Mouse (Mus musculus) limb, embryonic 14.5 days (tissue): ENCODE results near the gene Dffa. TPM values are rescaled to one million over a fixed set of nuclear protein-coding genes. Genes with fewer than 3 reads are reported as not detected.

Experiments used
- ATAC-seq: fragments of 200-750 bp; cut with Nextera tagmentation; 2 replicates; pipeline ENCODE4 v1.8.0; 2017; ENCODE audit warnings: low read depth, moderate number of reproducible peaks, moderate TSS enrichment; ENCODE audit not compliant: low FRiP score
- DNase-seq: peaks from one replicate; pipeline ENCODE4 v3.0.0-alpha.2; 2015; ENCODE audit warnings: low spot score
- H3K27ac ChIP-seq: fragments of 300-500 bp; sonication (generic); replicated peaks from 2 replicates; pipeline ENCODE4 v1.5.1; 2014; ENCODE audit warnings: low read depth, mild to moderate bottlenecking, low read length, moderate library complexity, mixed read lengths
- H3K27me3 ChIP-seq: fragments of 300-500 bp; sonication (generic); 2 replicates; pipeline ENCODE4 v1.6.1; 2014; ENCODE audit warnings: low read length, mixed read lengths; ENCODE audit not compliant: control insufficient read depth, insufficient read depth
- H3K36me3 ChIP-seq: fragments of 300-500 bp; sonication (generic); 2 replicates; pipeline ENCODE4 v1.6.1; 2014; ENCODE audit warnings: mild to moderate bottlenecking, low read length, moderate library complexity, mixed read lengths; ENCODE audit not compliant: control insufficient read depth, insufficient read depth
- H3K4me1 ChIP-seq: fragments of 300-500 bp; sonication (generic); 2 replicates; pipeline ENCODE4 v1.6.1; 2014; ENCODE audit warnings: antibody characterized with exemption, low read length, mixed read lengths; ENCODE audit not compliant: control insufficient read depth, insufficient read depth
- H3K4me2 ChIP-seq: fragments of 300-500 bp; sonication (generic); replicated peaks from 2 replicates; pipeline ENCODE4 v1.6.1; 2014; ENCODE audit warnings: low read depth, mild to moderate bottlenecking, low read length, moderate library complexity; ENCODE audit not compliant: severe bottlenecking
- H3K4me3 ChIP-seq: fragments of 300-500 bp; sonication (generic); replicated peaks from 2 replicates; pipeline ENCODE4 v1.5.1; 2014; ENCODE audit warnings: low read length
- H3K9ac ChIP-seq: fragments of 300-500 bp; sonication (generic); 2 replicates; pipeline ENCODE4 v1.6.1; 2014; ENCODE audit warnings: mild to moderate bottlenecking, low read depth, low read length, moderate library complexity; ENCODE audit not compliant: severe bottlenecking
- H3K9me3 ChIP-seq: fragments of 300-500 bp; sonication (generic); 2 replicates; pipeline ENCODE4 v1.6.1; 2016; ENCODE audit warnings: low read length; ENCODE audit not compliant: control insufficient read depth
- POLR2A ChIP-seq: fragments of 200-500 bp; IDR thresholded peaks from 2 replicates; pipeline ENCODE4 v1.8.0; 2012; ENCODE audit warnings: inconsistent platforms, mild to moderate bottlenecking, moderate library complexity, borderline replicate concordance; ENCODE audit not compliant: insufficient read depth, insufficient read length; ENCODE audit errors: extremely low read depth
- WGBS: fragments of 180-500 bp; shearing (Covaris S2); extraction: QIAGEN DNeasy Blood & Tissue Kit; methylation state at CpG from one replicate; pipeline ENCODE4 v1.1.7; 2014; 5-methylcytosine and 5-hydroxymethylcytosine counted together
- polyA plus RNA-seq, 2 experiments: library from polyadenylated mRNA; depleted of rRNA in 1 of 2; stranded (reverse) in 1 of 2; unstranded in 1 of 2; fragments of >200 nt; fragmentation: Nextera tagmentation in 1 of 2; extraction: Ambion mirVana in 1 of 2; gene quantifications; 2 replicates each; pipeline versions ENCODE4 v1.2.1 to v1.2.3; 2012 to 2014

The Dffa gene
- polyA plus RNA-seq, 2 experiments, result 27.6 to 31.9 TPM

DNA sequence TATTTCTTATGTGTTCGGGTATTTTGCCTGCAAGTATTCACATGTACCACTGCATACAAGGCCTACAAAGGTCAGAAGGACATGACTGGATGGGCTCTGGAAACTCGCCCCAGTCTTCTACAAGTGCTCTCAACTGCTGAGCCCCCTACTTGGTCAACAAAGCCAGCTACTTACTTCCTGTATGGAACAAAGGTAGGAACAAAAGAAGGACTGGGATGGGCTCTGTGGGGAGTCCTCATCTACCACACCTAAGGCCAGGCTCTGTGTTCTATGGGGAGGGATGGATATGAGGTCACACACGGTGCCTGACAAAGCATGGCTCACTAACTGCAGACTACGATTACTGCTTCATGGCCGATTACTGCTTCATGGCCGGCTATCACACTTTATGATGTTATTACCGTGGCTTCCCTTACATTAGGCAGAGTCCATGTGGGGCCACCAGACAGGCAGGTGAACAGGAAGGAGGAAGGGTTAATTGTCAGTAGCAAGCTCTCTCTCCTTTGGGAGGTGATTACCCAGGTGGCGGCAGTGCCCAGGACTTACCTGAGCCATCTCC, 53.5 kb downstream of the Dffa start:
- ATAC-seq, result no peak
- no peak for TF ChIP-seq POLR2A

DNA sequence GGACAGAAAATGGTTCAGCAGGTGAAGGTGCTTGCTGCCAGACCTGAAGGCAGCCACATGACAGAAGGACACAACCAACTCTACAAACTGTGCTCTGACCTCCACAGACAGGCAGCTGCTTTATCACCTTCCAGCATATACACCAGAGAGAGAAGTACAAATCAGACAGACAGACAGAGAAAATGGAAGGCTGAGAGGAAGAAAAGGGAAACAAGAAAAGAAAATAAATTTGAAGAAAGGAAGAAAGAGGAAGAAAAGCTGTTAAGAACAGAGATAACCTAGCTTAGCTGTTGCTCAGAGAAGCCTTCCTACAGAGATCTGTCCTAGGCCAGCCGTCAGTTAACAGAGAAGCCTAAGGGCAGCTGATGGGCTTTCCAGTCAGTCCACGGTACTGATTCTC, 55.3 kb downstream of the Dffa start:
- Histone ChIP-seq H3K36me3 (peaks cover 89% of the 10 kb centered on the region), H3K4me1 (no peaks in the 10 kb centered on the region), H3K4me3 (no peak overlapping the region), H3K27me3 (no peaks in the 10 kb centered on the region), H3K27ac (no peak overlapping the region), H3K9ac (no peak overlapping the region), H3K4me2 (no peak overlapping the region), H3K9me3 (no peaks in the 10 kb centered on the region)
- ATAC-seq (no peak), DNase-seq (no peak)
- TF ChIP-seq POLR2A, result no peak
- 86% methylated on average over 2 of the region's 2 CpGs for WGBS

More for the DNA sequence above, 53.5 kb downstream of the Dffa start:
- no peak overlapping the region for H3K9ac ChIP-seq
- H3K9me3 ChIP-seq, result no peaks in the 10 kb centered on the region
- no peak for DNase-seq
- H3K27me3 ChIP-seq, result no peaks in the 10 kb centered on the region
- no peak overlapping the region for H3K27ac ChIP-seq
- peaks cover 98% of the 10 kb centered on the region for H3K36me3 ChIP-seq
- no peaks in the 10 kb centered on the region for H3K4me1 ChIP-seq
- H3K4me2 ChIP-seq, result no peak overlapping the region
- H3K4me3 ChIP-seq, result no peak overlapping the region
- WGBS, result 88% methylated on average over 8 of the region's 8 CpGs

DNA sequence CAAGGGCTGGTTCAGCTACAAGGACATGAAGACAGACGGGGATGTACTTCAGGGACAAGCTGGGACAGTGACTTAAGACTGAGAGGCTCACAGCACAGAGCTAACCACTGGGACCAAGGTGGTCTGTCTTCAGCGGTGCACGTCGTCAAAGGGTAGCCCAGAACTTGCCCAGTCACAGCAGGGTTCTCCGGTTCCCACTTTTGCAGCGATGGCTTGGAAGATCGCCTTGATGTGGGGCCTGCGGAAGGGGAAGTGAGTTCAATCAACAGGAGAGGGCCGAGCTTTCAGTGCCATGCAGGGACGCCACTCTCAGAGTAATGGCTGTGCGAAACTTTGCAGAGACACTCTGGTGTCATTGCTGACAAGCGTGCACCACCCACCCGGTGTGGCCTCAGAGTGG, 55.9 kb downstream of the Dffa start:
- ATAC-seq, result no peak
- 88% methylated on average over 13 of the region's 13 CpGs for WGBS
- H3K4me3 ChIP-seq, result no peak overlapping the region

DNA sequence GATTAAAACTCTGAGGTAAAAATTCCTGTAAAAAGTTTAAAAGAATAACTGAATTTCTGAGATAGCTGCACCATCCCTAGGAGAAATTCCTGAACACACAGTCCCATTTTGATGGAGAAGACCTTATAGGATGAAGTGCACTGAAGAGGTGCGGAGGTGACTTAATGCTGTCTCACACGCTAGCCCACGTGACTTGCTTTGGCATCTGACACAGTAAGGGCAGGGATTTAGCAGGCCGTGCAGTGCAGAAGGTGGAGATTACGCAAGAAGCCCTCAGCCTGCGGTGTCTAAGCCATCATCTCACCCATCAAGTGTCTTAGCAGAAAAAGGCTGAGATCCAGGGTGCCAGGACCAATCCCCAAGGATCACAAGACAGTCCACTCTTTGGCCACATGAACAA, 57.2 kb downstream of the Dffa start:
- ATAC-seq, result no peak
- Histone ChIP-seq H3K27me3 (no peaks in the 10 kb centered on the region), H3K4me3 (no peak overlapping the region), H3K36me3 (peaks cover 75% of the 10 kb centered on the region), H3K4me2 (no peak overlapping the region), H3K27ac (no peak overlapping the region), H3K9me3 (no peaks in the 10 kb centered on the region), H3K9ac (no peak overlapping the region), H3K4me1 (peaks cover 5% of the 10 kb centered on the region; the same call in 1 of the 2 replicates)
- 92% methylated on average over 6 of the region's 6 CpGs for WGBS
- no peak for TF ChIP-seq POLR2A
- no peak for DNase-seq

More for the DNA sequence above, 55.9 kb downstream of the Dffa start:
- no peak overlapping the region for H3K27ac ChIP-seq
- no peaks in the 10 kb centered on the region for H3K9me3 ChIP-seq
- peaks cover 86% of the 10 kb centered on the region for H3K36me3 ChIP-seq
- H3K4me2 ChIP-seq, result no peak overlapping the region
- TF ChIP-seq POLR2A, result no peak
- no peak for DNase-seq
- no peaks in the 10 kb centered on the region for H3K4me1 ChIP-seq
- H3K27me3 ChIP-seq, result no peaks in the 10 kb centered on the region
- no peak overlapping the region for H3K9ac ChIP-seq

DNA sequence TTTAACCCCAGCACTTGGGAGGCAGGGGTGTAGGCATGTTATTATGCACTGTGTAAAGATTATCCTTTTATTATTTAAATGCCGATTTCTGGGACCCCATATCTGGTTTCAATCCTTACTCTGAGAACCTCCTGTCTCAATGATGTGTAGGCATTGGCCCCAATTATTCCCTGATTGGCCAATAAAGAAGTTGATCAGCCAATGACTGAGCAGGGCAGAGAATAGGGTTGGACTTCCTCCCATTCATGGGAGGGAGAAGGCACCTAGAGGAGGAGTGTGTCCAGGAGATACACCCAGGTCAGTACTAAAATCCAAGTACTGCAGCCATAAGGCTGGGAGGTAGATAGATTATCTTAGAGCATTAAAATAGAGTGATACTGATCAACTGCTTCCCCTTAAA, 59.2 kb downstream of the Dffa start:
- no peak overlapping the region for H3K4me2 ChIP-seq
- peaks cover 55% of the 10 kb centered on the region for H3K36me3 ChIP-seq

More for the DNA sequence above, 59.2 kb downstream of the Dffa start:
- no peaks in the 10 kb centered on the region for H3K9me3 ChIP-seq
- H3K4me3 ChIP-seq, result no peak overlapping the region
- peaks cover 5% of the 10 kb centered on the region; the same call in 1 of the 2 replicates for H3K4me1 ChIP-seq
- TF ChIP-seq POLR2A, result no peak
- WGBS, result 50% methylated on average over 1 of the region's 1 CpGs
- no peak overlapping the region for H3K9ac ChIP-seq
- DNase-seq, result no peak
- H3K27ac ChIP-seq, result no peak overlapping the region
- no peaks in the 10 kb centered on the region for H3K27me3 ChIP-seq
- ATAC-seq, result no peak
